ENCODE assay signal across 9 mouse cellular contexts in genomic region chr15:37102035-37102555, GRCm38 (mm10).
DNase-seq lines count a peak whose midpoint lies in the region; ATAC-seq and TF ChIP-seq lines count a peak whose summit lies in the region.
"Had no signal": no experiment of that assay in that cellular context is flagged by ENCODE, and none has a peak within 500 bp of the region (broad histone marks: within the 10 kb centered on the region; RNA-seq: fewer than 3 reads in every experiment).

No protein-coding gene starts in this region.

- H3K27ac ChIP-seq in liver, postnatal 0 days (ENCODE audit: low read depth): no peak overlapping the region
- H3K27ac ChIP-seq in liver, embryonic 11.5 days (ENCODE audit: low read depth, low read length): no peak overlapping the region
- H3K27ac ChIP-seq: macrophage had no signal

- H3K4me1 ChIP-seq in liver, postnatal 0 days (ENCODE audit: insufficient read depth): no peaks in the 10 kb centered on the region; the same call in 1 of the 2 replicates
- peaks cover 10% of the 10 kb centered on the region for H3K4me1 ChIP-seq in liver, embryonic 11.5 days (replicated peaks; ENCODE audit: control insufficient read depth, insufficient read depth, low read length)

- 58% methylated on average over 2 of the region's 2 CpGs for WGBS in liver, postnatal 0 days (ENCODE audit: insufficient replicate concordance)
- WGBS in liver, embryonic 11.5 days: 66% methylated on average over 2 of the region's 2 CpGs

- peak; percentile 36 for ATAC-seq in frontal cortex, adult (ENCODE audit: low TSS enrichment)
- ATAC-seq in liver, postnatal 0 days: no peak
- no peak for ATAC-seq in liver, embryonic 11.5 days (replicated peaks; ENCODE audit: low FRiP score)

- no peak overlapping the region for H3K4me2 ChIP-seq in liver, postnatal 0 days (ENCODE audit: low read depth, low read length)
- H3K4me2 ChIP-seq in liver, embryonic 11.5 days: no peak overlapping the region

- no peaks in the 10 kb centered on the region for H3K27me3 ChIP-seq in liver, postnatal 0 days (ENCODE audit: insufficient read depth, low read length)
- no peaks in the 10 kb centered on the region for H3K27me3 ChIP-seq in liver, embryonic 11.5 days (replicated peaks; ENCODE audit: control insufficient read depth, insufficient read depth, low read length)

- H3K9ac ChIP-seq in liver, postnatal 0 days (replicated peaks): no peak overlapping the region
- no peak overlapping the region for H3K9ac ChIP-seq in liver, embryonic 11.5 days (ENCODE audit: low read depth, low read length)

- DNase-seq in frontal cortex, postnatal 36 days (ENCODE audit: low spot score in 2 of 2): no peak
- DNase-seq in liver, postnatal 0 days: no peak
- no peak for DNase-seq in liver, embryonic 11.5 days (ENCODE audit: low spot score)
- peak; percentile 63 for DNase-seq in R1 (ENCODE audit: low read depth, low spot score)
- peak; percentile 21 for DNase-seq in lung, postnatal 14 days
- no peak for DNase-seq in layer of hippocampus, adult 8-10 months (ENCODE audit: low spot score in 2 of 2)
- DNase-seq in heart, adult 8-10 months (ENCODE audit: low spot score): no peak

- no peaks in the 10 kb centered on the region for H3K9me3 ChIP-seq in liver, postnatal 0 days (ENCODE audit: low read length)
- H3K9me3 ChIP-seq in liver, embryonic 11.5 days (ENCODE audit: control insufficient read depth, low read length): no peaks in the 10 kb centered on the region

- no peaks in the 10 kb centered on the region for H3K36me3 ChIP-seq in liver, postnatal 0 days (replicated peaks; ENCODE audit: insufficient read depth, low read length)
- no peaks in the 10 kb centered on the region for H3K36me3 ChIP-seq in liver, embryonic 11.5 days (ENCODE audit: control insufficient read depth, insufficient read depth, low read length)

- peak; percentile 44 for TF ChIP-seq CTCF in liver, postnatal 0 days (IDR thresholded peaks at IDR 0.05; ENCODE audit: low read depth)

- H3K4me3 ChIP-seq in liver, postnatal 0 days (ENCODE audit: low read depth, low read length): no peak overlapping the region
- H3K4me3 ChIP-seq in liver, embryonic 11.5 days (ENCODE audit: low read depth, low read length): no peak overlapping the region

- no peak for TF ChIP-seq EP300 in liver, postnatal 0 days (IDR thresholded peaks at IDR 0.05; ENCODE audit: low read depth)

Comparison
In these comparisons a context has a peak if more than half of its experiments do, and no peak if none do; other contexts are left out.
1. DNase-seq: peak in R1 (single experiment) and lung, postnatal 14 days (single experiment); none in frontal cortex, postnatal 36 days (0 of 2), liver, postnatal 0 days (single experiment), liver, embryonic 11.5 days (single experiment), layer of hippocampus, adult 8-10 months (0 of 2) and heart, adult 8-10 months (single experiment).